Mouse (Mus musculus): ENCODE results near the gene Zfp687. TPM values are rescaled to one million over a fixed set of nuclear protein-coding genes. Genes with fewer than 3 reads are reported as not detected.

The Zfp687 gene
- polyA plus RNA-seq, 1 experiment from 2014 or later = 28.8 TPM

- ATAC-seq (ENCODE audit: low FRiP score, low TSS enrichment) = peak; percentile 42; the same call in 1 of the 2 replicates
- Histone ChIP-seq H3K27me3 (ENCODE audit: insufficient read depth, low read length) (no peaks in the 10 kb centered on the region), H3K9me3 (ENCODE audit: low read length) (no peaks in the 10 kb centered on the region), H3K27ac (ENCODE audit: low read length) (peak overlapping the region; percentile 31), H3K36me3 (ENCODE audit: insufficient read depth, low read length) (peaks cover 9% of the 10 kb centered on the region), H3K4me2 (replicated peaks; ENCODE audit: low read depth, low read length) (peak overlapping the region; percentile 58), H3K4me1 (ENCODE audit: insufficient read depth, low read length) (peaks cover 18% of the 10 kb centered on the region), H3K4me3 (ENCODE audit: low read length) (peak overlapping the region; percentile 93), H3K9ac (replicated peaks; ENCODE audit: low read length) (peak overlapping the region; percentile 94)
- WGBS = 21% methylated on average over 9 of the region's 9 CpGs
Measured at GRCm38 (mm10) chr3:94974026-94974527, 41.2 kb downstream of the Zfp687 start.

DNA sequence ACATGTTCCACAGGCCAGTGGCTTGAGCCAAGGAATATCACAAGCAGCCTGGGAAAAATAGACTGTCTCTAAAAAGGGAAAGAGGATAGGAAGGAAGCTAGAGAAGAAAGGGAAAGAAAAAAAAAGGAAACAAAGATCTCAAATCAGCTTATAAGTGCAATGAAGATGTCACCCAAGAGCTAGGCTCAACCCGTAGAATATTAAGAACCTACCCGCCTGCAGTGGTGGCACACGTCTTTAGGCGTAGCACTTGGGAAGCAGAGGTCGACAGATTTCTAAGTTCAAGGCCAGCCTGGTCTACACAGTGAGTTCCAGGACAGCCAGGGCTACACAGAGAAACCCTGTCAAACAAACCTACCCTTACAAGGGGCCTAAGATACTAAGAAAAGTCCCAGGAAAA lies 41.6 kb downstream of the Zfp687 start:
- H3K9ac ChIP-seq (replicated peaks; ENCODE audit: low read length) = no peak overlapping the region
- WGBS = 77% methylated on average over 5 of the region's 5 CpGs
- no peak overlapping the region for H3K4me3 ChIP-seq (ENCODE audit: low read length)

GRCm38 (mm10) chr3:94972552-94972951 lies 42.7 kb downstream of the Zfp687 start:
- Histone ChIP-seq H3K27me3 (ENCODE audit: insufficient read depth, low read length) (no peaks in the 10 kb centered on the region), H3K4me3 (ENCODE audit: low read length) (no peak overlapping the region), H3K36me3 (ENCODE audit: insufficient read depth, low read length) (peaks cover 5% of the 10 kb centered on the region; the same call in 1 of the 2 replicates), H3K4me2 (replicated peaks; ENCODE audit: low read depth, low read length) (no peak overlapping the region), H3K9ac (replicated peaks; ENCODE audit: low read length) (no peak overlapping the region), H3K4me1 (ENCODE audit: insufficient read depth, low read length) (peaks cover 18% of the 10 kb centered on the region), H3K9me3 (ENCODE audit: low read length) (no peaks in the 10 kb centered on the region), H3K27ac (ENCODE audit: low read length) (no peak overlapping the region)
- WGBS = 89% methylated on average over 3 of the region's 3 CpGs
- ATAC-seq (ENCODE audit: low FRiP score, low TSS enrichment) = no peak

More for the DNA sequence above, 41.6 kb downstream of the Zfp687 start:
- peak overlapping the region; percentile 58 for H3K4me2 ChIP-seq (replicated peaks; ENCODE audit: low read depth, low read length)
- ATAC-seq (ENCODE audit: low FRiP score, low TSS enrichment) = no peak
- no peak overlapping the region for H3K27ac ChIP-seq (ENCODE audit: low read length)
- peaks cover 9% of the 10 kb centered on the region for H3K36me3 ChIP-seq (ENCODE audit: insufficient read depth, low read length)
- H3K9me3 ChIP-seq (ENCODE audit: low read length) = no peaks in the 10 kb centered on the region
- H3K4me1 ChIP-seq (ENCODE audit: insufficient read depth, low read length) = peaks cover 18% of the 10 kb centered on the region
- H3K27me3 ChIP-seq (ENCODE audit: insufficient read depth, low read length) = no peaks in the 10 kb centered on the region

- Histone ChIP-seq H3K27me3 (ENCODE audit: insufficient read depth, low read length) (no peaks in the 10 kb centered on the region), H3K9me3 (ENCODE audit: low read length) (no peaks in the 10 kb centered on the region), H3K4me1 (ENCODE audit: insufficient read depth, low read length) (no peaks in the 10 kb centered on the region), H3K27ac (ENCODE audit: low read length) (no peak overlapping the region), H3K36me3 (ENCODE audit: insufficient read depth, low read length) (no peaks in the 10 kb centered on the region), H3K4me3 (ENCODE audit: low read length) (no peak overlapping the region), H3K9ac (replicated peaks; ENCODE audit: low read length) (no peak overlapping the region), H3K4me2 (replicated peaks; ENCODE audit: low read depth, low read length) (no peak overlapping the region)
- 52% methylated on average over 1 of the region's 1 CpGs for WGBS
- ATAC-seq (ENCODE audit: low FRiP score, low TSS enrichment) = no peak
Measured at GRCm38 (mm10) chr3:94965878-94966277, 49.4 kb downstream of the Zfp687 start.

DNA sequence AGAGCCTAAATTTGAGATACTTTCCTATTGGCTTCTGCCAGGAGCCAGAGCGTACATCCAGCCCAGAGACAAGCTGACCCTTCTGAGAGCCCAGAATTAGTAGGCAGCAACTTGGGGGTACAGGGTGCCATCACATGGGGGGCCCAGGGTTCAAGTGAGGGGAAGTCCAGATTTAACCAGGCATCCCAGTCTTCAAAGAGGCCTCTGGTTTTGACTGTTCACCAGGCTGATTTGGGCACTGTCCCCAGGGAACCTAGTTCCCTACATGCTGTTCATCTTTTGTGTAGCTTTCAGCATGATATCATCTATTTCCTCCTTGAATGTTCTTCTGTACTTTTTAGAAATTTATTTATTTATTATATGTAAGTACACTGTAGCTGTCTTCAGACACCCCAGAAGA lies 50.3 kb downstream of the Zfp687 start:
- H3K4me2 ChIP-seq (replicated peaks; ENCODE audit: low read depth, low read length) = no peak overlapping the region
- ATAC-seq (ENCODE audit: low FRiP score, low TSS enrichment) = no peak
- 94% methylated on average over 1 of the region's 1 CpGs for WGBS
- H3K27me3 ChIP-seq (ENCODE audit: insufficient read depth, low read length) = no peaks in the 10 kb centered on the region
- no peak overlapping the region for H3K9ac ChIP-seq (replicated peaks; ENCODE audit: low read length)
- no peaks in the 10 kb centered on the region for H3K9me3 ChIP-seq (ENCODE audit: low read length)
- no peaks in the 10 kb centered on the region for H3K36me3 ChIP-seq (ENCODE audit: insufficient read depth, low read length)
- no peak overlapping the region for H3K4me3 ChIP-seq (ENCODE audit: low read length)
- no peaks in the 10 kb centered on the region for H3K4me1 ChIP-seq (ENCODE audit: insufficient read depth, low read length)
- no peak overlapping the region for H3K27ac ChIP-seq (ENCODE audit: low read length)

DNA sequence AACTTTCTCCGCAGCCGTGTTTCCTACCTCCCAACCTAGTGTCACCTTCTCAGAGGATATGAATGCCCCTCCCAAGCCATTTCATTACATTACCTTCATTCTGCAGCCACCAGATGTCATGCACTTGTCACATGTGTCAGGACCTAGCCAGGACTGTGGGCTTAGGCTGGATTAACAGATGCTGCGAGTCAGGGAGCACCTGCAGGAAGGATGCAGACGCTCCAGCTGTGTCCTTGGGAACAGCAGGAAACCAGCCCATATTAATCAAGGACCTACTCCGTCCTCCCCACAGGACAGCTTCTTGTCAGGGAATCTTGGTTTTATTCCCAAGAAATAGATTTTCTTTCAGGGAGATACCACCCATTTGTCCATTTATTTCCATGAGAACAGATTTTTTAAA lies 54.9 kb downstream of the Zfp687 start:
- Histone ChIP-seq H3K27me3 (ENCODE audit: insufficient read depth, low read length) (no peaks in the 10 kb centered on the region), H3K36me3 (ENCODE audit: insufficient read depth, low read length) (peaks cover 39% of the 10 kb centered on the region), H3K27ac (ENCODE audit: low read length) (no peak overlapping the region), H3K4me3 (ENCODE audit: low read length) (no peak overlapping the region), H3K4me1 (ENCODE audit: insufficient read depth, low read length) (peaks cover 3% of the 10 kb centered on the region), H3K9ac (replicated peaks; ENCODE audit: low read length) (no peak overlapping the region), H3K4me2 (replicated peaks; ENCODE audit: low read depth, low read length) (no peak overlapping the region), H3K9me3 (ENCODE audit: low read length) (no peaks in the 10 kb centered on the region)
- no peak for ATAC-seq (ENCODE audit: low FRiP score, low TSS enrichment)
- WGBS = 51% methylated on average over 5 of the region's 5 CpGs

GRCm38 (mm10) chr3:94959871-94960270 lies 55.4 kb downstream of the Zfp687 start:
- H3K36me3 ChIP-seq (ENCODE audit: insufficient read depth, low read length) = peaks cover 39% of the 10 kb centered on the region
- H3K9ac ChIP-seq (replicated peaks; ENCODE audit: low read length) = no peak overlapping the region
- H3K27me3 ChIP-seq (ENCODE audit: insufficient read depth, low read length) = no peaks in the 10 kb centered on the region
- no peaks in the 10 kb centered on the region for H3K9me3 ChIP-seq (ENCODE audit: low read length)
- 46% methylated on average over 8 of the region's 8 CpGs for WGBS
- H3K4me3 ChIP-seq (ENCODE audit: low read length) = no peak overlapping the region
- no peak for ATAC-seq (ENCODE audit: low FRiP score, low TSS enrichment)
- no peak overlapping the region for H3K27ac ChIP-seq (ENCODE audit: low read length)
- peaks cover 7% of the 10 kb centered on the region for H3K4me1 ChIP-seq (ENCODE audit: insufficient read depth, low read length)
- H3K4me2 ChIP-seq (replicated peaks; ENCODE audit: low read depth, low read length) = no peak overlapping the region

- H3K36me3 ChIP-seq (ENCODE audit: insufficient read depth, low read length) = peaks cover 39% of the 10 kb centered on the region
- no peaks in the 10 kb centered on the region for H3K27me3 ChIP-seq (ENCODE audit: insufficient read depth, low read length)
- no peak for ATAC-seq (ENCODE audit: low FRiP score, low TSS enrichment)
- no peak overlapping the region for H3K4me3 ChIP-seq (ENCODE audit: low read length)
- H3K4me1 ChIP-seq (ENCODE audit: insufficient read depth, low read length) = peaks cover 12% of the 10 kb centered on the region
- H3K27ac ChIP-seq (ENCODE audit: low read length) = no peak overlapping the region
- no peaks in the 10 kb centered on the region for H3K9me3 ChIP-seq (ENCODE audit: low read length)
- 89% methylated on average over 8 of the region's 8 CpGs for WGBS
- no peak overlapping the region for H3K9ac ChIP-seq (replicated peaks; ENCODE audit: low read length)
- H3K4me2 ChIP-seq (replicated peaks; ENCODE audit: low read depth, low read length) = no peak overlapping the region
Measured at GRCm38 (mm10) chr3:94958295-94958694, 57.0 kb downstream of the Zfp687 start.

Small RNA genes within 50 kb of the gene (microRNA-seq; reads per million reads assigned to microRNA genes)
- gene Mir7013 = 0.63 reads per million

Other genes starting within 250 kb of the Zfp687 start
- gene Cgn, start 229.0 kb downstream of the Zfp687 start, polyA plus RNA-seq (2015; fragmentation: Nextera tagmentation; extraction: Ambion mirVana) = 20.7 and 24.0 TPM in 2 replicates
- 15.9 and 21.0 TPM in 2 replicates for gene Pogz, start 177.9 kb downstream of the Zfp687 start, polyA plus RNA-seq (2015; fragmentation: Nextera tagmentation; extraction: Ambion mirVana)
- gene Psmb4, start 128.5 kb downstream of the Zfp687 start, polyA plus RNA-seq (2015; fragmentation: Nextera tagmentation; extraction: Ambion mirVana) = 341 and 366 TPM in 2 replicates
- gene Selenbp1, start 82.4 kb downstream of the Zfp687 start, polyA plus RNA-seq (2015; fragmentation: Nextera tagmentation; extraction: Ambion mirVana) = 88.7 and 105 TPM in 2 replicates
- 10.0 and 10.5 TPM in 2 replicates for gene Rfx5, start 61.4 kb downstream of the Zfp687 start, polyA plus RNA-seq (2015; fragmentation: Nextera tagmentation; extraction: Ambion mirVana)
- 25.0 and 30.3 TPM in 2 replicates for gene Pi4kb, start 40.7 kb downstream of the Zfp687 start, polyA plus RNA-seq (2015; fragmentation: Nextera tagmentation; extraction: Ambion mirVana)
- 279 and 281 TPM in 2 replicates for gene Psmd4, start 27.2 kb upstream of the Zfp687 start, polyA plus RNA-seq (2015; fragmentation: Nextera tagmentation; extraction: Ambion mirVana)
- gene Pip5k1a, start 91.5 kb upstream of the Zfp687 start, polyA plus RNA-seq (2015; fragmentation: Nextera tagmentation; extraction: Ambion mirVana) = 24.0 and 24.7 TPM in 2 replicates
- gene Vps72, start 95.6 kb upstream of the Zfp687 start, polyA plus RNA-seq (2015; fragmentation: Nextera tagmentation; extraction: Ambion mirVana) = 184 and 185 TPM in 2 replicates
- 0.84 and 1.6 TPM in 2 replicates for gene Tmod4, start 109.0 kb upstream of the Zfp687 start, polyA plus RNA-seq (2015; fragmentation: Nextera tagmentation; extraction: Ambion mirVana)
- 71.6 and 79.0 TPM in 2 replicates for gene Scnm1, start 118.6 kb upstream of the Zfp687 start, polyA plus RNA-seq (2015; fragmentation: Nextera tagmentation; extraction: Ambion mirVana)
- 15.3 and 17.3 TPM in 2 replicates for gene Lysmd1, start 118.6 kb upstream of the Zfp687 start, polyA plus RNA-seq (2015; fragmentation: Nextera tagmentation; extraction: Ambion mirVana)
- 2.9 and 4.2 TPM in 2 replicates for gene Tnfaip8l2, start 126.9 kb upstream of the Zfp687 start, polyA plus RNA-seq (2015; fragmentation: Nextera tagmentation; extraction: Ambion mirVana)
- gene Sema6c, start 145.0 kb upstream of the Zfp687 start, polyA plus RNA-seq (2015; fragmentation: Nextera tagmentation; extraction: Ambion mirVana) = 3.0 and 3.1 TPM in 2 replicates
- 8.8 and 10.8 TPM in 2 replicates for gene Gabpb2, start 202.5 kb upstream of the Zfp687 start, polyA plus RNA-seq (2015; fragmentation: Nextera tagmentation; extraction: Ambion mirVana)
- 90.3 and 94.4 TPM in 2 replicates for gene Cdc42se1, start 213.3 kb upstream of the Zfp687 start, polyA plus RNA-seq (2015; fragmentation: Nextera tagmentation; extraction: Ambion mirVana)
- gene Mllt11, start 216.7 kb upstream of the Zfp687 start, polyA plus RNA-seq (2015; fragmentation: Nextera tagmentation; extraction: Ambion mirVana) = 14.0 and 16.6 TPM in 2 replicates
- 0.53 and 0.55 TPM in 2 replicates for gene Gm128, start 226.2 kb upstream of the Zfp687 start, polyA plus RNA-seq (2015; fragmentation: Nextera tagmentation; extraction: Ambion mirVana)
- gene Bnipl, start 235.7 kb upstream of the Zfp687 start, polyA plus RNA-seq (2015; fragmentation: Nextera tagmentation; extraction: Ambion mirVana) = 0.41 and 0.82 TPM in 2 replicates